Mouse (Mus musculus) heart, embryonic 16.5 days (tissue): ENCODE data around the gene Ffar3. TPM values are rescaled to one million over a fixed set of nuclear protein-coding genes. Genes with fewer than 3 reads are reported as not detected.

Experiments
- ATAC-seq: fragments of 200-750 bp; cut with Nextera tagmentation; replicated peaks from 2 replicates; pipeline ENCODE4 v1.8.0; 2017; ENCODE audit warnings: moderate number of reproducible peaks; ENCODE audit not compliant: insufficient read depth, low FRiP score; ENCODE audit errors: extremely low read depth
- H3K27ac ChIP-seq: fragments of 300-500 bp; sonication (generic); 2 replicates; pipeline ENCODE4 v1.5.1; 2014; ENCODE audit warnings: mild to moderate bottlenecking, low read length, control low read depth, moderate library complexity
- H3K27me3 ChIP-seq: fragments of 300-500 bp; sonication (generic); 2 replicates; pipeline ENCODE4 v1.6.1; 2014; ENCODE audit warnings: low read length, mixed read lengths; ENCODE audit not compliant: control insufficient read depth, insufficient read depth
- H3K36me3 ChIP-seq: fragments of 300-500 bp; sonication (generic); 2 replicates; pipeline ENCODE4 v1.6.1; 2014; ENCODE audit not compliant: control insufficient read depth, insufficient read depth
- H3K4me1 ChIP-seq: fragments of 300-500 bp; sonication (generic); 2 replicates; pipeline ENCODE4 v1.6.1; 2014; ENCODE audit warnings: low read length, mixed read lengths; ENCODE audit not compliant: control insufficient read depth, insufficient read depth
- H3K4me2 ChIP-seq: fragments of 300-500 bp; sonication (generic); 2 replicates; pipeline ENCODE4 v1.6.1; 2014; ENCODE audit warnings: low read depth, mild to moderate bottlenecking, control low read depth, low read length
- H3K4me3 ChIP-seq: fragments of 300-500 bp; sonication (generic); 2 replicates; pipeline ENCODE4 v1.5.1; 2014; ENCODE audit warnings: mild to moderate bottlenecking, control low read depth, low read length
- H3K9ac ChIP-seq: fragments of 300-500 bp; sonication (generic); 2 replicates; pipeline ENCODE4 v1.6.1; 2014; ENCODE audit warnings: low read length, control low read depth
- H3K9me3 ChIP-seq: fragments of 300-500 bp; sonication (generic); replicated peaks from 2 replicates; pipeline ENCODE4 v1.6.1; 2016; ENCODE audit warnings: low read length; ENCODE audit not compliant: control insufficient read depth
- WGBS: fragments of 180-500 bp; shearing (Covaris S2); extraction: QIAGEN DNeasy Blood & Tissue Kit; methylation state at CpG from one replicate; pipeline ENCODE4 v1.1.7; 2014; 5-methylcytosine and 5-hydroxymethylcytosine counted together
- polyA plus RNA-seq: library from polyadenylated mRNA; unstranded; fragments of >200 nt; fragmentation: Nextera tagmentation; extraction: Ambion mirVana; gene quantifications from 2 replicates; pipeline ENCODE4 v1.2.1, GENCODE M21; 2015

Ffar3 gene
- polyA plus RNA-seq, result 0.10 TPM in 1 of 2 replicates, not detected in the other

GRCm38 (mm10) chr7:30856078-30856477 is at the start of gene Ffar3:
Ffar3 (minus strand) TSS chr7:30856178.
- peaks cover 5% of the 10 kb centered on the region; the same call in 1 of the 2 replicates for H3K4me1 ChIP-seq
- no peak for ATAC-seq
- H3K4me3 ChIP-seq, result no peak within 1 kb of the TSS
- H3K27me3 ChIP-seq, result peaks cover 10% of the 10 kb centered on the region
- no peaks in the 10 kb centered on the region for H3K9me3 ChIP-seq
- no peak within 1 kb of the TSS for H3K4me2 ChIP-seq
- H3K36me3 ChIP-seq, result no peaks in the 10 kb centered on the region
- WGBS, result 47% methylated on average over 6 of the region's 6 CpGs
- no peak within 1 kb of the TSS for H3K9ac ChIP-seq
- no peak within 1 kb of the TSS for H3K27ac ChIP-seq

GRCm38 (mm10) chr7:30904042-30904441 is 48.1 kb upstream of the Ffar3 start:
- no peaks in the 10 kb centered on the region for H3K4me1 ChIP-seq
- H3K4me2 ChIP-seq, result no peak overlapping the region
- no peak overlapping the region for H3K27ac ChIP-seq
- no peak overlapping the region for H3K4me3 ChIP-seq
- H3K27me3 ChIP-seq, result peaks cover 18% of the 10 kb centered on the region
- 35% methylated on average over 4 of the region's 4 CpGs for WGBS
- no peak for ATAC-seq
- H3K9ac ChIP-seq, result no peak overlapping the region
- H3K9me3 ChIP-seq, result no peaks in the 10 kb centered on the region
- no peaks in the 10 kb centered on the region for H3K36me3 ChIP-seq

GRCm38 (mm10) chr7:30895217-30895616 is 39.2 kb upstream of the Ffar3 start:
- 0 out of 2 replicates have a peak, but pooled peaks cover 3% of the 10 kb centered on the region for H3K4me1 ChIP-seq
- no peak overlapping the region for H3K4me2 ChIP-seq
- 74% methylated on average over 3 of the region's 3 CpGs for WGBS
- no peak overlapping the region for H3K27ac ChIP-seq
- no peak for ATAC-seq
- no peak overlapping the region for H3K9ac ChIP-seq
- H3K36me3 ChIP-seq, result no peaks in the 10 kb centered on the region
- H3K4me3 ChIP-seq, result no peak overlapping the region
- peaks cover 3% of the 10 kb centered on the region; the same call in 1 of the 2 replicates for H3K27me3 ChIP-seq
- H3K9me3 ChIP-seq, result no peaks in the 10 kb centered on the region

GRCm38 (mm10) chr7:30892515-30892914 is 36.5 kb upstream of the Ffar3 start:
- Histone ChIP-seq H3K4me2 (no peak overlapping the region), H3K36me3 (no peaks in the 10 kb centered on the region), H3K27ac (no peak overlapping the region), H3K9me3 (no peaks in the 10 kb centered on the region), H3K4me3 (no peak overlapping the region), H3K4me1 (0 out of 2 replicates have a peak, but pooled peaks cover 3% of the 10 kb centered on the region), H3K9ac (no peak overlapping the region), H3K27me3 (no peaks in the 10 kb centered on the region)
- WGBS, result 55% methylated on average over 3 of the region's 3 CpGs
- no peak for ATAC-seq

GRCm38 (mm10) chr7:30891746-30892145 is 35.8 kb upstream of the Ffar3 start:
- Histone ChIP-seq H3K9me3 (no peaks in the 10 kb centered on the region), H3K4me3 (no peak overlapping the region), H3K36me3 (no peaks in the 10 kb centered on the region), H3K27ac (no peak overlapping the region), H3K27me3 (no peaks in the 10 kb centered on the region), H3K4me2 (no peak overlapping the region), H3K4me1 (0 out of 2 replicates have a peak, but pooled peaks cover 3% of the 10 kb centered on the region), H3K9ac (no peak overlapping the region)
- 81% methylated on average over 9 of the region's 9 CpGs for WGBS
- ATAC-seq, result no peak

- ATAC-seq, result no peak
- no peak overlapping the region for H3K4me3 ChIP-seq
- no peaks in the 10 kb centered on the region for H3K36me3 ChIP-seq
- no peak overlapping the region for H3K4me2 ChIP-seq
- no peak overlapping the region for H3K9ac ChIP-seq
- H3K27me3 ChIP-seq, result no peaks in the 10 kb centered on the region
- H3K4me1 ChIP-seq, result 0 out of 2 replicates have a peak, but pooled peaks cover 3% of the 10 kb centered on the region
- no peaks in the 10 kb centered on the region for H3K9me3 ChIP-seq
- no peak overlapping the region for H3K27ac ChIP-seq
- WGBS, result 42% methylated on average over 2 of the region's 2 CpGs
Observed at GRCm38 (mm10) chr7:30890681-30891080, 34.7 kb upstream of the Ffar3 start.

GRCm38 (mm10) chr7:30888786-30889185 is 32.8 kb upstream of the Ffar3 start:
- ATAC-seq, result no peak
- H3K9ac ChIP-seq, result no peak overlapping the region
- 0 out of 2 replicates have a peak, but pooled peaks cover 3% of the 10 kb centered on the region for H3K4me1 ChIP-seq
- no peak overlapping the region for H3K4me3 ChIP-seq
- H3K4me2 ChIP-seq, result no peak overlapping the region
- no peak overlapping the region for H3K27ac ChIP-seq
- H3K9me3 ChIP-seq, result no peaks in the 10 kb centered on the region
- no peaks in the 10 kb centered on the region for H3K36me3 ChIP-seq
- WGBS, result 80% methylated on average over 7 of the region's 7 CpGs
- no peaks in the 10 kb centered on the region for H3K27me3 ChIP-seq

- Histone ChIP-seq H3K4me1 (0 out of 2 replicates have a peak, but pooled peaks cover 3% of the 10 kb centered on the region), H3K27me3 (no peaks in the 10 kb centered on the region), H3K9ac (no peak overlapping the region), H3K9me3 (no peaks in the 10 kb centered on the region), H3K27ac (no peak overlapping the region), H3K4me3 (no peak overlapping the region), H3K36me3 (no peaks in the 10 kb centered on the region), H3K4me2 (no peak overlapping the region)
- ATAC-seq, result no peak
- 80% methylated on average over 14 of the region's 14 CpGs for WGBS
Observed at GRCm38 (mm10) chr7:30887568-30888188, 31.7 kb upstream of the Ffar3 start.

GRCm38 (mm10) chr7:30886852-30887251 is 30.9 kb upstream of the Ffar3 start:
- Histone ChIP-seq H3K27me3 (no peaks in the 10 kb centered on the region), H3K4me1 (0 out of 2 replicates have a peak, but pooled peaks cover 3% of the 10 kb centered on the region), H3K4me2 (no peak overlapping the region), H3K27ac (no peak overlapping the region), H3K4me3 (no peak overlapping the region), H3K9me3 (no peaks in the 10 kb centered on the region), H3K9ac (no peak overlapping the region), H3K36me3 (no peaks in the 10 kb centered on the region)
- no peak for ATAC-seq
- WGBS, result 67% methylated on average over 4 of the region's 4 CpGs
